Mouse (Mus musculus) heart, embryonic 14.5 days (tissue): ENCODE measurements around the gene Cipc. TPM values are rescaled to one million over a fixed set of nuclear protein-coding genes. Genes with fewer than 3 reads are reported as not detected.

Experiments used
- ATAC-seq: fragments of 200-750 bp; cut with Nextera tagmentation; 2 replicates; pipeline ENCODE4 v1.8.0; 2017; ENCODE audit warnings: low read depth, moderate TSS enrichment; ENCODE audit not compliant: insufficient number of reproducible peaks, insufficient read depth, low FRiP score
- H3K27ac ChIP-seq, 2 experiments: fragments of 200-500 bp in 1 of 2; fragments of 300-500 bp in 1 of 2; sonication (generic) in 1 of 2; replicated peaks in 1 of 2; 2 replicates each; pipeline ENCODE4 v1.5.1; 2012 to 2014; ENCODE audit warnings: low read depth in 2 of 2, low read length in 2 of 2, control low read depth in 1 of 2, mild to moderate bottlenecking in 1 of 2, mixed read lengths in 1 of 2; ENCODE audit not compliant: control insufficient read depth in 1 of 2, insufficient read depth in 1 of 2
- H3K27me3 ChIP-seq: fragments of 300-500 bp; sonication (generic); 2 replicates; pipeline ENCODE4 v1.6.1; 2014; ENCODE audit warnings: mild to moderate bottlenecking, low read length, control low read depth; ENCODE audit not compliant: control insufficient read depth, insufficient read depth
- H3K36me3 ChIP-seq: fragments of 300-500 bp; sonication (generic); 2 replicates; pipeline ENCODE4 v1.6.1; 2014; ENCODE audit warnings: mild to moderate bottlenecking, control low read depth, low read length, mixed read lengths; ENCODE audit not compliant: control insufficient read depth, insufficient read depth
- H3K4me1 ChIP-seq, 2 experiments: fragments of 200-500 bp in 1 of 2; fragments of 300-500 bp in 1 of 2; sonication (generic) in 1 of 2; 2 replicates each; pipeline ENCODE4 v1.6.1; 2012 to 2014; ENCODE audit warnings: low read length in 2 of 2, control low read depth in 1 of 2, mixed read lengths in 1 of 2; ENCODE audit not compliant: control insufficient read depth in 2 of 2, insufficient read depth in 2 of 2
- H3K4me2 ChIP-seq: fragments of 300-500 bp; sonication (generic); 2 replicates; pipeline ENCODE4 v1.6.1; 2014; ENCODE audit warnings: mild to moderate bottlenecking, low read length
- H3K4me3 ChIP-seq, 2 experiments: fragments of 200-500 bp in 1 of 2; fragments of 300-500 bp in 1 of 2; sonication (generic) in 1 of 2; 2 replicates each; pipeline ENCODE4 v1.5.1; 2012 to 2014; ENCODE audit warnings: low read length in 2 of 2, mild to moderate bottlenecking in 2 of 2, control low read depth in 1 of 2, low read depth in 1 of 2, moderate library complexity in 1 of 2; ENCODE audit not compliant: control insufficient read depth in 1 of 2, insufficient read depth in 1 of 2
- H3K9ac ChIP-seq: fragments of 300-500 bp; sonication (generic); 2 replicates; pipeline ENCODE4 v1.6.1; 2014; ENCODE audit warnings: mild to moderate bottlenecking, low read length
- H3K9me3 ChIP-seq: fragments of 300-500 bp; sonication (generic); 2 replicates; pipeline ENCODE4 v1.6.1; 2016; ENCODE audit warnings: low read length, control low read depth; ENCODE audit not compliant: control insufficient read depth
- WGBS: fragments of 180-500 bp; shearing (Covaris S2); extraction: QIAGEN DNeasy Blood & Tissue Kit; methylation state at CpG from one replicate; pipeline ENCODE4 v1.1.7; 2014; 5-methylcytosine and 5-hydroxymethylcytosine counted together
- polyA plus RNA-seq: library from polyadenylated mRNA; unstranded; fragments of >200 nt; fragmentation: Nextera tagmentation; extraction: Ambion mirVana; gene quantifications from 2 replicates; pipeline ENCODE4 v1.2.1, GENCODE M21; 2014

The Cipc gene
- polyA plus RNA-seq: 26.6 and 27.1 TPM in 2 replicates

GRCm38 (mm10) chr12:86946862-86947574 lies at the start of gene Cipc:
Gene Cipc, plus strand, starts transcription at chr12:86947043.
- WGBS: under 1% methylated on average over 64 of the region's 64 CpGs
- Histone ChIP-seq H3K4me2 (peak within 1 kb of the TSS; percentile 91), H3K4me1 (peaks cover 15 to 38% of the 10 kb centered on the region in 2 experiments), H3K27me3 (no peaks in the 10 kb centered on the region), H3K9me3 (no peaks in the 10 kb centered on the region), H3K27ac (peak within 1 kb of the TSS; percentile 99 to 100), H3K4me3 (peak within 1 kb of the TSS; percentile 71 to 72), H3K9ac (peak within 1 kb of the TSS; percentile 95), H3K36me3 (no peaks in the 10 kb centered on the region)
- ATAC-seq: peak; percentile 99

GRCm38 (mm10) chr12:86897769-86898273 lies 49.0 kb upstream of the Cipc start:
- Histone ChIP-seq H3K4me1 (peaks cover 48 to 74% of the 10 kb centered on the region in 2 experiments), H3K4me2 (peak overlapping the region; percentile 76), H3K27ac (peak overlapping the region; percentile 87 to 98), H3K36me3 (no peaks in the 10 kb centered on the region), H3K9me3 (no peaks in the 10 kb centered on the region), H3K9ac (peak overlapping the region; percentile 66), H3K4me3 (no peak overlapping the region), H3K27me3 (no peaks in the 10 kb centered on the region)
- 38% methylated on average over 7 of the region's 7 CpGs for WGBS
- no peak for ATAC-seq

GRCm38 (mm10) chr12:86898448-86898847 lies 48.4 kb upstream of the Cipc start:
- Histone ChIP-seq H3K27ac (peak overlapping the region; percentile 87 to 98; a peak in 3 of 4 replicates), H3K4me2 (no peak overlapping the region), H3K4me1 (peaks cover 42 to 68% of the 10 kb centered on the region in 2 experiments), H3K27me3 (no peaks in the 10 kb centered on the region), H3K9me3 (no peaks in the 10 kb centered on the region), H3K4me3 (no peak overlapping the region), H3K9ac (no peak overlapping the region; the same call in 1 of the 2 replicates), H3K36me3 (no peaks in the 10 kb centered on the region)
- 66% methylated on average over 3 of the region's 3 CpGs for WGBS
- ATAC-seq: no peak

GRCm38 (mm10) chr12:86899461-86900179 lies 47.2 kb upstream of the Cipc start:
- peak overlapping the region; percentile 25; the same call in 1 of the 2 replicates for H3K9ac ChIP-seq
- H3K4me3 ChIP-seq: no peak overlapping the region
- 45% methylated on average over 11 of the region's 11 CpGs for WGBS
- H3K36me3 ChIP-seq: no peaks in the 10 kb centered on the region
- H3K4me1 ChIP-seq: peaks cover 39 to 62% of the 10 kb centered on the region in 2 experiments
- peak overlapping the region; percentile 65 to 80 for H3K27ac ChIP-seq
- ATAC-seq: no peak
- peak overlapping the region; percentile 25 for H3K4me2 ChIP-seq
- no peaks in the 10 kb centered on the region for H3K27me3 ChIP-seq
- H3K9me3 ChIP-seq: no peaks in the 10 kb centered on the region

GRCm38 (mm10) chr12:86903828-86904806 lies 42.7 kb upstream of the Cipc start:
- 77% methylated on average over 11 of the region's 11 CpGs for WGBS
- Histone ChIP-seq H3K4me3 (no peak overlapping the region), H3K36me3 (no peaks in the 10 kb centered on the region), H3K27me3 (no peaks in the 10 kb centered on the region), H3K4me1 (peaks cover 12 to 25% of the 10 kb centered on the region in 2 experiments), H3K4me2 (no peak overlapping the region), H3K27ac (no peak overlapping the region), H3K9me3 (no peaks in the 10 kb centered on the region), H3K9ac (no peak overlapping the region)
- no peak for ATAC-seq

GRCm38 (mm10) chr12:86905203-86905602 lies 41.6 kb upstream of the Cipc start:
- Histone ChIP-seq H3K9me3 (no peaks in the 10 kb centered on the region), H3K36me3 (no peaks in the 10 kb centered on the region), H3K4me2 (no peak overlapping the region), H3K27ac (no peak overlapping the region), H3K4me3 (no peak overlapping the region), H3K27me3 (no peaks in the 10 kb centered on the region), H3K4me1 (peaks cover 6 to 15% of the 10 kb centered on the region in 2 experiments), H3K9ac (no peak overlapping the region)
- no peak for ATAC-seq
- 7% methylated on average over 4 of the region's 4 CpGs for WGBS

GRCm38 (mm10) chr12:86905876-86906275 lies 41.0 kb upstream of the Cipc start:
- Histone ChIP-seq H3K4me2 (no peak overlapping the region), H3K36me3 (no peaks in the 10 kb centered on the region), H3K27me3 (no peaks in the 10 kb centered on the region), H3K4me3 (no peak overlapping the region), H3K4me1 (peaks cover 3 to 8% of the 10 kb centered on the region in 2 experiments; a peak in 2 of 4 replicates), H3K9ac (0 out of 2 replicates have a peak overlapping the region, but pooled peaks have one; percentile 6), H3K9me3 (no peaks in the 10 kb centered on the region), H3K27ac (peak overlapping the region in 1 of 2 experiments; percentile 39; a peak in 1 of 4 replicates)
- no peak for ATAC-seq
- WGBS: 52% methylated on average over 7 of the region's 7 CpGs
